Mouse (Mus musculus) hindbrain, embryonic 15.5 days (tissue): ENCODE measurements around the gene Oas1e. TPM values are rescaled to one million over a fixed set of nuclear protein-coding genes. Genes with fewer than 3 reads are reported as not detected.
"Not testable (repeated sequence)": the region's sequence is repeated elsewhere in the genome, so short reads cannot be mapped to it uniquely, and the experiment has no call there.

Experiments
- ATAC-seq: fragments of 200-750 bp; cut with Nextera tagmentation; 2 replicates; pipeline ENCODE4 v1.8.0; 2017; ENCODE audit warnings: low read depth, moderate number of reproducible peaks, moderate TSS enrichment; ENCODE audit not compliant: low FRiP score
- H3K27ac ChIP-seq: fragments of 300-500 bp; sonication (generic); replicated peaks from 2 replicates; pipeline ENCODE4 v1.5.1; 2015; ENCODE audit warnings: mild to moderate bottlenecking, inconsistent platforms
- H3K27me3 ChIP-seq: fragments of 300-500 bp; sonication (generic); 2 replicates; pipeline ENCODE4 v1.6.1; 2015; ENCODE audit warnings: control low read depth, inconsistent platforms
- H3K36me3 ChIP-seq: fragments of 300-500 bp; sonication (generic); 2 replicates; pipeline ENCODE4 v1.6.1; 2015; ENCODE audit warnings: control low read depth, inconsistent platforms
- H3K4me1 ChIP-seq: fragments of 300-500 bp; sonication (generic); replicated peaks from 2 replicates; pipeline ENCODE4 v1.6.1; 2015; ENCODE audit warnings: control low read depth, inconsistent platforms
- H3K4me2 ChIP-seq: fragments of 300-500 bp; sonication (generic); 2 replicates; pipeline ENCODE4 v1.6.1; 2015; ENCODE audit warnings: moderate library complexity, mild to moderate bottlenecking, inconsistent platforms
- H3K4me3 ChIP-seq: fragments of 300-500 bp; sonication (generic); 2 replicates; pipeline ENCODE4 v1.5.1; 2015; ENCODE audit warnings: mild to moderate bottlenecking, inconsistent platforms
- H3K9ac ChIP-seq: fragments of 300-500 bp; sonication (generic); 2 replicates; pipeline ENCODE4 v1.6.1; 2015; ENCODE audit warnings: inconsistent platforms
- H3K9me3 ChIP-seq: fragments of 300-500 bp; sonication (generic); 2 replicates; pipeline ENCODE4 v1.6.1; 2016; ENCODE audit warnings: control low read depth, inconsistent platforms
- WGBS: fragments of 180-500 bp; shearing (Covaris S2); methylation state at CpG from one replicate; pipeline ENCODE4 v1.1.7; 2015; 5-methylcytosine and 5-hydroxymethylcytosine counted together
- polyA plus RNA-seq: library from polyadenylated mRNA; unstranded; fragments of >200 nt; fragmentation: Nextera tagmentation; extraction: Ambion mirVana; gene quantifications from 2 replicates; pipeline ENCODE4 v1.2.1, GENCODE M21; 2015

Oas1e gene
- polyA plus RNA-seq, 1 experiment from 2014 or later, result 0.39 TPM

DNA sequence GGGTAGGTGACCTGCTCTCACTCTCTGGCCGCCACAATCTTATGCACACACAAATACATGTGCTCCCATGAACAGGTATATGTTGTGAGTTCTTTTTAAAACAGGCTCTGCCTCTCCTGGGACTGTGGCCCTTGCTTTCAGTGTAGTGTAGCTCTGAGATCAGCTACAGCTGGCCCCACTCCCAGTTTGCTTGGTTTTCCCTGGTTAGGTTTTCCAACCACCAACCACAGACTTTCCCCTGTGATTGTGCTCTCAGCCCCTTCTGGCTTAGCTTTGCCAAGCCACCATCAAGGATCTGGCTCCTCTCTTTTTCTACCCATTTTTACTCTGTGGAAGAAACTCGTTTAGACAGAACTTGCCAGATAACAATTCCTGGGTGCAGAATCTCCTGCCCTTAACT lies 8.3 kb upstream of the Oas1e start:
- no peak for ATAC-seq
- Histone ChIP-seq H3K4me1 (no peaks in the 10 kb centered on the region), H3K9ac (no peak overlapping the region), H3K4me2 (no peak overlapping the region), H3K4me3 (no peak overlapping the region), H3K27me3 (no peaks in the 10 kb centered on the region), H3K36me3 (no peaks in the 10 kb centered on the region), H3K27ac (no peak overlapping the region), H3K9me3 (no peaks in the 10 kb centered on the region)
- 85% methylated on average over 2 of the region's 2 CpGs for WGBS

DNA sequence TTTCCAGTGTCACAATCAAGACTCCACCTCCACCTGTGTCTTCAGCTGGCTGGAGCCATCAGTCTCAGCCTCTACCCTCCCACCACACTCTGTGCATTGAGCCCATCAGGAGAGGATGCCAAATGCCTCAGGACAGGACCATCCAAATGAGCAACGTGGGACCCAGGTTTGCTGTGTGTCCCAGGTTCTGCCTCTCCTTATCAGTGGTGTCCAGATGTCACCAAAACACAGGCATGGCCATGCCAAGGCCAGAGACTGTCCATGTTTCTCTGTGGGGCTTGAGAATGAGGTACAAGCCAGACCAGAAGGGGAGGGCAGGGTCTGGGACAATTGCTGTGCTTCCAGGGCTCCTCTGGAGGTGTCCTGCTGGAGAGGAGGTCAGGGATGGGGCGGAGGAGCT lies 3.6 kb upstream of the Oas1e start:
- 70% methylated on average over 2 of the region's 2 CpGs for WGBS
- not testable (repeated sequence) for H3K27me3 ChIP-seq, H3K4me2 ChIP-seq, ATAC-seq, H3K9ac ChIP-seq, H3K9me3 ChIP-seq, H3K27ac ChIP-seq, H3K4me1 ChIP-seq, H3K36me3 ChIP-seq, H3K4me3 ChIP-seq

DNA sequence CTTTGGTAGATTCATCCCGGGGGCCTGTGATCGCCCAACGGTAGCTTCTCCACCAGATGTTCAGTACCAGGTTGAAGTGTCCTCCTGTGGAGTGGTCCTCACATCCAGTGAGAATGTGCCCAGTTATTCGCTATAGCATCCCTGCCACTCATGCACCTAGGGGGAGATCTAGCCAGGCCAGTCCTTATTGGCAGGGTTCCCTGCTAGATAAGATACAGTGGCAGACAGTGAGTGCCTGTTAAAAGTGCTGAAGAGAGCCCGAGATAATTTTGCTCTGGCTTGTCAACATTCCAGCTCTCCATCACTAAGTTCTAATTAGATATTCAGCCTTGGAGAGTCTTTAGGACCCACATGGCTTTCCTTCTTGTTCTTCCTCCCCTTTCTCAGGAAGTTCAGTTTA lies 2.8 kb upstream of the Oas1e start:
- not testable (repeated sequence) for H3K4me3 ChIP-seq, H3K9me3 ChIP-seq, H3K9ac ChIP-seq, H3K27me3 ChIP-seq, ATAC-seq, H3K4me1 ChIP-seq, H3K4me2 ChIP-seq, H3K36me3 ChIP-seq, H3K27ac ChIP-seq
- WGBS, result 79% methylated on average over 5 of the region's 5 CpGs

DNA sequence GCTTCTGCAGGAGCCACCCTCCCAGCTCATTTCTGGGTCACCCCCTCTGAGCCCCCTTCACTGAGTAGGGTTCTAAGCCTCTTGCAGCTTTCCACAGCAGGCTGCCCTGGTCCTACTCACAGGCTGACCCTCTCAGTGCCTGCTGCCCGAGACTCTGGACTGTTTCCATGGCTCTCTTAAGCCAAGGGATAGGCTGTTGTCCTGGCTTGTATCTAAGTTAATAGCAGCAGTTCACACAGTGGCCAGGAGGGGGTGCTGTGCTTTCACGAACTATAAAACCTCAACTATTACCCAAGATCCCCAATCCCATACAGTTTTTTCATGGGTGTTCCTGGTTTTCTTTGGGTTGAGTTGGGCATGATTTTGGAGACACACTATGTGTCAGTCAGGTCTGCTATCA lies 2.3 kb downstream of the Oas1e start:
- Histone ChIP-seq H3K36me3 (no peaks in the 10 kb centered on the region), H3K4me2 (no peak overlapping the region), H3K27ac (no peak overlapping the region), H3K4me3 (no peak overlapping the region), H3K27me3 (no peaks in the 10 kb centered on the region), H3K9ac (no peak overlapping the region), H3K9me3 (no peaks in the 10 kb centered on the region), H3K4me1 (no peaks in the 10 kb centered on the region)
- 29% methylated on average over 2 of the region's 2 CpGs for WGBS
- no peak for ATAC-seq

DNA sequence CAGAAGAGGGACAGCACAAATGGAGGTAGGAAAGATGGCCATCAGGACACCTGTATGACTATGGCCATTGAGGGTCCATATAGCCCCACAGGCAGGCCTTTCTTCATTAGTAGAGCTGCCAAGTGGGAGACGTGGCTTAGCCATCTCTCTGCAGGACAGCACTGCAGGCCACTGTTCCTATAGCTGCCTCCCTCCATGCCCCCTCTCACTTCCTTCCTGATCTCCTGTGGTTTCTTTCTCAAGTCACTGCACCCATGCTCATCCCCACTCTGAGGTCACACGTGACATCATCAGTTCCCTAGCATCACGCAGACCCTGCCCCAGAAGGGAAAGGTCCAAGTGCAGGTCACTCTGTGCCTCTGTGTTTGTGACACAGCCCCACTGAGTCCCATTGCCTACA lies 8.3 kb downstream of the Oas1e start:
- no peak overlapping the region for H3K4me3 ChIP-seq
- no peak overlapping the region for H3K9ac ChIP-seq
- 80% methylated on average over 3 of the region's 3 CpGs for WGBS
- H3K36me3 ChIP-seq, result no peaks in the 10 kb centered on the region
- no peak overlapping the region for H3K27ac ChIP-seq
- no peaks in the 10 kb centered on the region for H3K4me1 ChIP-seq
- no peaks in the 10 kb centered on the region for H3K9me3 ChIP-seq
- no peak for ATAC-seq
- no peaks in the 10 kb centered on the region for H3K27me3 ChIP-seq
- H3K4me2 ChIP-seq, result no peak overlapping the region

DNA sequence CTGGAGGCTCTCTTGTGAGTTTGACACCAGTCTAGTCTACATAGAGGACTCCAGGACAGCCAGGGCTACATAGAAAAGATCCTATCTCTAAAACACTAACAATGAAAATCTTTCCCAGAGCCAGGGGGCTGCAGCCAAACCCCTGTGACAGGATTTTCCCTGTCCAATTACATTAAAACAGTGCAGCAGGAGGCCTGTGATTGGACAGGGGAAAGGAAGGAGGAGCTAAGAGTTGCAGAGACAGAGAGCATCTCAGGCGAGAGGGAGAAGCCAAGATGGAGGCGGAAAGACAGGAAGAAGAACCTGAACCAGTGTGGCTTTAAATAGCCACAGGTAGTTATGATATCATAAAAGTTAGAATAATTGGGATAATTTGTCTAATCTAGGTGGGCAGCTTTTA lies 12.9 kb downstream of the Oas1e start:
- 72% methylated on average over 2 of the region's 2 CpGs for WGBS
- H3K9ac ChIP-seq, result no peak overlapping the region
- no peak overlapping the region for H3K4me3 ChIP-seq
- no peak overlapping the region for H3K27ac ChIP-seq
- no peaks in the 10 kb centered on the region for H3K4me1 ChIP-seq
- no peaks in the 10 kb centered on the region for H3K36me3 ChIP-seq
- no peak overlapping the region for H3K4me2 ChIP-seq
- no peaks in the 10 kb centered on the region for H3K27me3 ChIP-seq
- no peak for ATAC-seq
- H3K9me3 ChIP-seq, result no peaks in the 10 kb centered on the region

DNA sequence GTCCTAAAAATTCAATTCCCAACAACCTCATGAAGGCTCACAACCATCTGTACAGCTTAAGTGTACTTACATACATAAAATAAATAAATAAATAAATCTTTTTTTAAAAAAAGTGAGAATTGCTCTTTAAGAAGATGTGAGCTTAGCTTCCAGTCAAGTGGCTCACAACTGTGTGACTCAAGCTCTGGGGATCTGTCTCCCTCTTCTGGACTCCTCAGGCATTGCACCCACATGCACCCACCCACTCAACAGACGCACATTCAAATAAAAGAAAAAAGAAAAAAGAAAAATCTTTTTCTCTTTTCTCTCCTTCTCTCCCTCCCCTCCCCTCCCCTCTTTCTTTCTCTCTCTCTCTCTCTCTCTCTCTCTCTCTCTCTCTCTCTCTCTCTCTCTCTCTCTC lies 13.7 kb downstream of the Oas1e start:
- H3K36me3 ChIP-seq, result no peaks in the 10 kb centered on the region
- no peaks in the 10 kb centered on the region for H3K27me3 ChIP-seq
- H3K27ac ChIP-seq, result no peak overlapping the region
- H3K9me3 ChIP-seq, result no peaks in the 10 kb centered on the region
- no peaks in the 10 kb centered on the region for H3K4me1 ChIP-seq
- H3K9ac ChIP-seq, result no peak overlapping the region
- 91% methylated on average over 1 of the region's 1 CpGs for WGBS
- no peak for ATAC-seq
- no peak overlapping the region for H3K4me2 ChIP-seq
- H3K4me3 ChIP-seq, result no peak overlapping the region

DNA sequence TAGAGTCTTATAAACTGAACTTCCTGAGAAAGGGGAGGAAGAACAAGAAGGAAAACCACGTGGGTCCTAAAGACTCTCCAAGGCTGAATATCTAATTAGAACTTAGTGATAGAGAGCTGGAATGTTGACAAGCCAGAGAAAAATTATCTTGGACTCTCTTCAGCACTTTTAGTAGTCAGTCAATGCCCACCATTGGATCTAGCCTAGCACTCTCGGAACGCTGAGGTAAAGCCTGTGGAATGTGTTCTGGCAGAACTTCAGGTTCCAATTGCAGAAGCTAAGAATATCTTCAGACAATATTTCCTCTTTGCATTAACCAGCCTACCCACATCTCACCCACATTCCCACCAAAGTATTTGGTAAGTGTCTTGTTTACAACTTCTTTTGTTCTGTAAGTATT lies 15.4 kb downstream of the Oas1e start:
- no peak overlapping the region for H3K9ac ChIP-seq
- H3K36me3 ChIP-seq, result no peaks in the 10 kb centered on the region
- H3K27me3 ChIP-seq, result no peaks in the 10 kb centered on the region
- no peak for ATAC-seq
- no peak overlapping the region for H3K4me2 ChIP-seq
- no peak overlapping the region for H3K27ac ChIP-seq
- no peaks in the 10 kb centered on the region for H3K4me1 ChIP-seq
- WGBS, result 63% methylated on average over 3 of the region's 3 CpGs
- no peaks in the 10 kb centered on the region for H3K9me3 ChIP-seq
- no peak overlapping the region for H3K4me3 ChIP-seq

DNA sequence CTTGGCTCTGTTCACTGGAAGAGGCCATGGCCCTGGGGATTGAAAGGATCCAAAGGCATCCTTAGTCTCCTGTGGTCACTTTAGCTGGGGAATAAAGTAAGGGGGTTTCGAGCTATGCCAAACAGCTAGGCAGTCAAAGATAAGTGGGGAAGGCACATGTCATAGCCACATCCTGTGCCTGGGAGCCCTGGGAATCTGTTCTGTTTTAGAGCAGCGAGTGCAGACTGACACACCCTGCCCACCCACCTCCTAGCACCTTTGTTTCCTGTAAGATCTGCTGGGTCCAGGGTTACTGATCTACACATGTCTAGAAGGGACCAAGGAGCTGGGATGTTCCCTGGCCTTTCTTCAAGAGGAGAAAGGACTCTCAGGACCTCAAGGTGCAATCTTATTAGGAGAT lies 16.4 kb downstream of the Oas1e start:
- Histone ChIP-seq H3K27ac (no peak overlapping the region), H3K27me3 (no peaks in the 10 kb centered on the region), H3K4me1 (no peaks in the 10 kb centered on the region), H3K9ac (no peak overlapping the region), H3K4me3 (no peak overlapping the region), H3K4me2 (no peak overlapping the region), H3K36me3 (no peaks in the 10 kb centered on the region), H3K9me3 (no peaks in the 10 kb centered on the region)
- WGBS, result 78% methylated on average over 2 of the region's 2 CpGs
- no peak for ATAC-seq

DNA sequence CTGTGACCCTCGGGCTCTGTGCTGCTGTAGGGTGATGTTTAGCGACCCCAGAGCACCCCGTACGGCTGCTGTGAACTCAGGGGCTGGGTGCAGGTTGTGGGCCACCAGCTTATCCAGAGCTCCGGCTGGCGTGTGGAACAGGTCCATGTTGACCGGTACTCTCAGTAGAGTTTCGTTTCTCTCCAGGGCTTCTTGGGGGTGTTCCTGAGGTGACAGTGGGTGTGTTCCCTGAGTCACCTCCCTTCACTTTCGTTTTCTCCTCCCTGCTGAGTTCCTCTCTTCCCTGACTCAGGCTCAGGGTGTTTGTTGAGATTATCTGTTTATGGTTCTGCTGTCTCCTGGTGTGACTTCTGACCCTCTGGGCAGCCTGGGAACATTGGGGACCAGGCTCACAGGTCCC lies 17.9 kb downstream of the Oas1e start, which contains the start of gene Oas3:
Gene Oas3 (minus strand): TSS at position 184 of the 400 bp plus-strand sequence.
- no peaks in the 10 kb centered on the region for H3K9me3 ChIP-seq
- H3K4me2 ChIP-seq, result no peak within 1 kb of the TSS
- 80% methylated on average over 9 of the region's 9 CpGs for WGBS
- H3K27ac ChIP-seq, result no peak within 1 kb of the TSS
- H3K36me3 ChIP-seq, result no peaks in the 10 kb centered on the region
- ATAC-seq, result no peak
- no peaks in the 10 kb centered on the region for H3K4me1 ChIP-seq
- H3K9ac ChIP-seq, result no peak within 1 kb of the TSS
- H3K27me3 ChIP-seq, result no peaks in the 10 kb centered on the region
- H3K4me3 ChIP-seq, result no peak within 1 kb of the TSS

DNA sequence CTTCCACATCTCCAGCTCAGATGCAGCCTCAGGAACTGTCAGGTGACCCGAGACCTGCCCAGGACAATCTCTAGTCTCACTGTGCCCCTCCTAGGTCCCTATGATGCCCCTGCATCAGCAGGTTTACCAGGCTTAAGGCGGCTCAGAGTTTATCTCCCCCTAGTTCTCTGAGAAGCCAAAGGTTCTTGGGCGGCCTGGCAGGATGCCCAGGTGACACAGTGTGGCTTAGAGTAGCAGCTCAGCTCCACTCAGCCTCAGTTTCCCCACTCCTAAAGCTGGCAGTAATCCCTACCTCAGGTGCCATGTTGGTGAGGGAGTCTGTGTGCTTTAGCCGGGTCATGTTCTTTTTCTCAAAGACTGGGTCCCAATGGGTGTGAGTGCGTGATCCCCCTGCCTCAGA lies 18.5 kb downstream of the Oas1e start:
- Histone ChIP-seq H3K4me2 (no peak overlapping the region), H3K9me3 (no peaks in the 10 kb centered on the region), H3K27ac (no peak overlapping the region), H3K4me3 (no peak overlapping the region), H3K9ac (no peak overlapping the region), H3K27me3 (no peaks in the 10 kb centered on the region), H3K4me1 (no peaks in the 10 kb centered on the region), H3K36me3 (no peaks in the 10 kb centered on the region)
- ATAC-seq, result no peak
- 85% methylated on average over 5 of the region's 5 CpGs for WGBS

DNA sequence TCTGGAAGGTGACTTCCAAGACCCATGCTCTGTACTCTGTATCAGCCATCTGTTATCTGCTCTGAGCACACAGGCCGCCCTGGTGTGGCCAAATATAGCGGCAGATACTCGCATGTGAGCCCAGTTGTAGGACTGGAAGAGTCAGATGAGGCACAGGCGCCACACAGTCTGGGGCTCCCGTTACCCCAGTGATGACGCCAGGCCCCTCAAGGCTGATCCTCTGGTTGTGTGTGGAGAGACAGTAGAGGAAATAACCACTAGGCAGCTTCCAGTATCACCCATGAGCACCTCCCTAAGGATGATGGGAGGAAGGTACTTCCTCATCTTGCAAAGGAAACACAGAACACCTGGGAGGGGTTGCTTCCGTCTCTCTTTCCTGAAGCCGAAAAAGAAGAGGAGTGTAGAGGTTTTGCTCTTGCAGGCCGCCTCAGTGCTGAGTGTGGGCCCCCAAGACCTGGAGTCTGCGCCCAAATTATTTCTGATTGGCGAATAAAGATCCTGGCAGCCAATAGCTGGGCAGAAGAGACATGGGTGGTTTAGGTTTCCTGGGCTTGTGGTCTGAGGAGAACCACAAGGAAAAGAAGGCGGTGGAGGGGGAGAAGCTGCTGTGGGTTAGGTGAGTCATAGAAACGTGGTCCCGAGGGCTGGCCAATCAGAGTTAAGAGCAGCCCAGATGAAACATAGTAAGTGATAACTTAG lies 19.9 kb downstream of the Oas1e start:
- no peaks in the 10 kb centered on the region for H3K9me3 ChIP-seq
- 82% methylated on average over 14 of the region's 14 CpGs for WGBS
- no peak overlapping the region for H3K4me2 ChIP-seq
- no peak overlapping the region for H3K9ac ChIP-seq
- no peaks in the 10 kb centered on the region for H3K4me1 ChIP-seq
- H3K27ac ChIP-seq, result no peak overlapping the region
- no peaks in the 10 kb centered on the region for H3K27me3 ChIP-seq
- H3K36me3 ChIP-seq, result no peaks in the 10 kb centered on the region
- no peak for ATAC-seq
- H3K4me3 ChIP-seq, result no peak overlapping the region

DNA sequence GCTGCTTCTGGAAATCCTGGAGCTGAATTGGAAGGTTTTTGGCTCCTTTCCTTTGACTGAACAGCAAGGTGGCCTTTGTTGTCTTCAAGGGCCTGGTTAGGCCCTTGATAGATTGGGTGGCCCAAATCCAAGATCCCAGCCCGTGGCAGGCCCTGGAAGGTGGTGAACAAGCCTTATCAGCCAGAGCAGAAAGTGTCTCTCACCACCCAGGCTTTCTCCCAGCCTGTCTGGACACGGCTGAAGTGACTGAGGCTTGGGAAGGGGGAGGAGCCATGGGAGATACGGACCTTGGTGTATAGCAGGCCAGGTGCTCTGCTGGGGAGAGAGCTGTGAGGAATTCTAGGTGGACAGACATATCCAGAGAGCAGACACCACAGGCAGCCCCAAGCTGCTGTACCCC lies 25.9 kb downstream of the Oas1e start:
- no peak overlapping the region for H3K27ac ChIP-seq
- no peaks in the 10 kb centered on the region for H3K36me3 ChIP-seq
- H3K4me1 ChIP-seq, result no peaks in the 10 kb centered on the region
- no peak overlapping the region for H3K4me3 ChIP-seq
- 68% methylated on average over 3 of the region's 3 CpGs for WGBS
- no peak for ATAC-seq
- no peaks in the 10 kb centered on the region for H3K9me3 ChIP-seq
- H3K27me3 ChIP-seq, result no peaks in the 10 kb centered on the region
- H3K9ac ChIP-seq, result no peak overlapping the region
- no peak overlapping the region for H3K4me2 ChIP-seq
